Mouse (Mus musculus): ENCODE measurements around the gene Serinc5.

Gene Serinc5

DNA sequence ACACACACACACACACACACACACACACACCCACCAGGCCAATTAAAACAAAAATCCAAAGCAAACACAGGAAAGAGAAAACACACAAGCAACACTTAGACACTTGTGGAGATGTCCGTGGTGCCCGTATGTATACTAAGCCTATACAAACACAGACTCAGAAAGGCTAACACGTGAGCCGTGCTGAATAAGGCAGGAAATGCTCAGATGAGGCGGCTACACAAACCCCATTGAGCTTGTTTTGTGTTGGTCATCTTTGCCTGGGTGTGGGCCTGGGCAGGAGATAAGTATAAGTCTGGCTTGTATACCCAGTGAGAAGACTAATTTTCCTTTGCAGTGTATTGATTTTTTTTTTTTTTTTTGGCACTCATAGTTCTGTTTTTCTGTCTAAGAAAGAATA, 91.1 kb downstream of the Serinc5 start:
- no peak for DNase-seq (ENCODE audit: extremely low spot score, low read depth, low spot score)

DNA sequence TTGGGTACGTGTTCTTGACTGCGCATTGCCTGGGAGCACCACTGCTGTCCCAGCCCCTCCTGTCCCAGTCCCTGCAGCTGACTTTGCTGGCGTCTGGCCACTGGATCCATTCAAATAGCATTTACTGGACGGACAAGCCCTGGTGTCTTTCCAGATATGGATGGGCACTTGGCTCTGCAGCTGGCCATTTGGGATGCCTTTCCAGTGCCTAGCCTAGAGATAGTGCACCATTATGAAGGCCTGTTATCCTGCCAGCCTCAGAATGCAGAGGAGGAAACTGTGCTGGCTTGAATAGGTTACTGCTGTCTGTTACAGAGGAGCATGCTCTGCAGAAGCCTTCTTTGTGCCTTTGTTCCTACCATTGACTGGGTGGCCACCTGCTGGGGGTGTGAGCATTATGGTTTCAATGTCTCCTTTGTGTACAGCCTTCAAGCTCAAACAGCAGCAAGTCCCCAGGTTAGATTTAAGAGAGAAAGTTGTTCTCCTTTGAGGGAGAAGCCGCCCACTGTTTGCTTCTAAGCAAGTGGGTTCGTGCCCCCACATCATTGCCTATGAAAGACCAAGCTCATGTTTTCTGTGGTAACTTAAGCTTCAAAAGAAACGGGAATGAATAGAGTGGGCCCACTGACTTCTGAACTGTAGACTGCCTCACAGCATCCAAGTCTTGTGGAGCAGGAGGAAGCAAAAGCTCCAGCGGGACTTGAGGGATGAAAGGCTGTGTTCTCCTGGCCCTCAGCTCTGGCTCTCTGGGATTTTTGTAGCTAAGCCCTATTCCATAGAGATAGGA, 92.5 kb downstream of the Serinc5 start:
- no peak for DNase-seq (ENCODE audit: extremely low spot score, low read depth, low spot score)

DNA sequence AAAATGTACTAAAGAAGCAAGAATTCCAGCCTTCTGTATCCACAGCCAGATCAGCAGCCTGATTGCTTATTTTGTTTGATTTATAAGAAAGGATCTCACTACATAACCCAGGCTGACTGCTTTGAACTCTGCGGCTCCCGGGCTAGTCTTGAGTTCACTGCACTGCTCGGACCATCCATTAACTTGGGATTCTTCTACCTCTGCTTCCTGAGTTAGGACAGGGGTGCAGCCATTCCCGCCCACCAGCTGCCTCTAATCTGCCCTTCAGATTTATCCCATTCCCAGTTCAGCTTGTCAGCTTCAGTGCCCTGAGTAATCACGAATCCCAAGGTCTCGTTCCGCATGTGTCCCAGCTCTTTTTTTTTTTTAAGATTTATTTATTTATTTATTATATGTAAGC, 93.3 kb downstream of the Serinc5 start:
- DNase-seq (ENCODE audit: extremely low spot score, low read depth, low spot score), result no peak

DNA sequence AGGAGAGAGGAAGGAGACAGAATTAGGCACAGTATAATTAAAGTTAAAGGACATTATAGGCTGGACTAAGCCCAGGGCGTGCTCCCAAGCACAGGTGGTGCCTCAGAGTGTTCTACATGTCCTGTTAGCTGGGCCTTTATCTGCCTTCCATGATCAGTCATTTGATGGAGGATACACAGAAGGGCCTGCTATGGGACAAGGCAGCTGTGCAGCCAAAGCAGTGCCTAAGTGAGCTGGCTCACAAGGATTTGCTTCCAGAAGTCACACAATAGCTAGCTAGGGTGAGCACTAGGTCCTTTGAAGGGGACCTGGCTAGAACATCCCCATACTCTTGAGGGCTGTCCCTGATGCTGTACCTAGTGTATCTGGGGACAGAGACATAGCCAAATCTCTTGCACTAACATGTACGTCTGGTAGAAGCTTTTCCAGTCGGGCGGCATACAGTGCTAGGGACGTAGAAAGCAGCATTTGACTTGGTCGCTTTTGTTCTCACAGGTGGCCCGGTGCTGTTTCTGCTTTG, 94.2 kb downstream of the Serinc5 start:
- no peak for DNase-seq (ENCODE audit: extremely low spot score, low read depth, low spot score)

- no peak for DNase-seq (ENCODE audit: extremely low spot score, low read depth, low spot score)
Observed at GRCm38 (mm10) chr13:92706342-92707061, 95.6 kb downstream of the Serinc5 start.

GRCm38 (mm10) chr13:92707941-92708340, 97.0 kb downstream of the Serinc5 start:
- DNase-seq (ENCODE audit: extremely low spot score, low read depth, low spot score), result no peak

DNA sequence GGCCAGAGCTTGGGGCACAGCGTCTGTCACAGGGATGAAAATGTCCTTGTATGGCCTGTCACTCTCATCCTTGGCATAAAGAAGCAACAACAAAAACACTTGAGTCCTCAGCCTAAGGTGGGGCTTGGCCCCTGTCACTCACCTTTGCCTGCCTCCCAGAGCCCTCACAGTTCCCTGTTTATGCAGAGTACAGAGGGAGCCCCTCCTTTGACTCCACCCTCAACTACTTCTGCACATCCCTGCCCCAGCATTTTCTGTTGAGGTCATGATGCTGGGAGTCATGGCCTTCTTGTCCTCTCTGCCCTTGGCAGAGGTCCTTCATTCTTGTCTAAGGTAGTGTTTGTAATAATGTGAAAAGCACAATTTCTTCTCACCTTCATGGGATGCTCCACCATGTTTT, 97.6 kb downstream of the Serinc5 start:
- no peak for DNase-seq (ENCODE audit: extremely low spot score, low read depth, low spot score)

- DNase-seq (ENCODE audit: extremely low spot score, low read depth, low spot score), result no peak
Observed at GRCm38 (mm10) chr13:92709535-92709934, 98.6 kb downstream of the Serinc5 start.

- no peak for DNase-seq (ENCODE audit: extremely low spot score, low read depth, low spot score)
Observed at GRCm38 (mm10) chr13:92710361-92710760, 99.5 kb downstream of the Serinc5 start.

DNA sequence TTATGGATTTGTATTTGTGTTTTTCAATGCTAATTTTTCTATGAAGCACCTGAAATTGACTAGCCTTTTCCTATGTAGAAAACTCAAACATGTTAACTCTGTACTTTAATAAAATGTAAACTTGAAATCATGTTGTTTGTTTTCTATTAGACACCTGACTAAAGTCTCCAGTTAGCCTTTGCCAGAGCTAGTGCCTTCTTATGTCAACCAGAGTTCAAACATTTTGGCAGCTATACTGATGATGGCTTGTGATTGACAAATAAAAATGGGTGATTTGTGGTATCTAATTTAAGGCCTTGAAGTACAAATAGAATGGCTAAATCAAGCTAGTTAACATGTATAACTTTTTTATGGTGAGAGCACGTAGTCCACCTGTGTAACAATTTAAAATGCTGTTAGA, 100.9 kb downstream of the Serinc5 start:
- no peak for DNase-seq (ENCODE audit: extremely low spot score, low read depth, low spot score)

DNA sequence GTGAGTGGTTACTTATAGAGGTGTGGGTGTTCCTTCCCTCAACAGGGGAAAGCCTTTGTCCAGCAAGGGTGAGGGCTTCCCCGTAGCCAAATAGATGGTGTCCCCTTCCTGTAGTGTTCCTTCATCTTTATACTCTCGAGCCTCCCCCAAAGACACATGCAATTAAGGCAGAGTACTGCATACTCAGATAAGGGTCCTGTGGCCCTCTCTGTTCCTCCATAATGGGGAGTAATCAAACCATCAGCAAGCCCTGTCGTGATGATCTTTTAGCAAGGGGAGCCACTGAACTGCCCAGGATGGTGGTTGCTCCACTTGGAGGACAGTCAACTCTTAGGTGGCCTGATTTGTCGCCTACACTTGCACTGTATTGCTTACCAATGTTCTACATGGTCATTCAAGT, 101.7 kb downstream of the Serinc5 start:
- no peak for DNase-seq (ENCODE audit: extremely low spot score, low read depth, low spot score)

- DNase-seq (ENCODE audit: extremely low spot score, low read depth, low spot score), result no peak
Observed at GRCm38 (mm10) chr13:92717851-92718665, 107.2 kb downstream of the Serinc5 start.

DNA sequence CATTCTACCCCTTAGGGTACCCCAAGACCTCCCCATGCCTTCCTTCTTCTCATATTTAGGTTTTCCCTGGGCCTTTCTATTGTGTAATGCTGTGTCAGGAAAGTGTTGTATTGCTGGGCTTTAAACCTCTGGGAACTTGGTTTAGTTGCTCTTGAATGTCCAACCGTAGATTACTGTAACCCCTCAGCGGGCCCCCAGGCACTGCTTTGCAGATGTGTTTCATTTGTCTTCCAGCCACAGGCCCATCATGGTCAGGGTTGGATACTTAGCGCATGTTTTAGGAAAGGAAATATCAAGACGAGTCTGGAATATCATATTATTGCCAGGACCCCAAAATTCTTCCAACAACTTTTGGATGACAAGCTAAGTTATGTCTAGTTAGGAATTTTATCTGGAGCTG, 110.1 kb downstream of the Serinc5 start:
- DNase-seq (ENCODE audit: extremely low spot score, low read depth, low spot score), result no peak

GRCm38 (mm10) chr13:92722389-92722788, 111.5 kb downstream of the Serinc5 start:
- DNase-seq (ENCODE audit: extremely low spot score, low read depth, low spot score), result no peak

DNA sequence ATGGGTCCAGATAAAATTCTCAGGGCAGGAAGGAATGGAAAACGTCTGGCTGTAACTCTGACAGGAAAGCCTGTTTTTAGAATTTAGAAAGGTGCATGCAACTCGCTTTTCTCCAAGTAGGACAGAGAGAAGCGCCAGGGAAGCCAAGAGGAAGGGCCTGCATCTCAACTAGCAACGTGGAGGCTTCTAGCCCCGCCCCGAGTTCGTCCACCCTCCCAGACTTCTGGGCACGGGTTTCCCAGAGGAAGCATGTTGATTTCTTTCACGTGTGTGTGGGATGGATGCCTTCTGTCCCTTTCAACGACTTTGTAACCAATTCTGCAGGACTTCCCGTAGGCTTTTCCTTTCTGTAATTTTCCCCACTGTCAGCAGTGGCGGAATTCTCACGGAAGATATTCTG, 118.9 kb downstream of the Serinc5 start:
- DNase-seq (ENCODE audit: extremely low spot score, low read depth, low spot score), result no peak

GRCm38 (mm10) chr13:92731811-92732210, 120.9 kb downstream of the Serinc5 start:
- no peak for DNase-seq (ENCODE audit: extremely low spot score, low read depth, low spot score)

GRCm38 (mm10) chr13:92732836-92733235, 121.9 kb downstream of the Serinc5 start:
- DNase-seq (ENCODE audit: extremely low spot score, low read depth, low spot score), result no peak

- DNase-seq (ENCODE audit: extremely low spot score, low read depth, low spot score), result no peak
Observed at GRCm38 (mm10) chr13:92733252-92733651, 122.4 kb downstream of the Serinc5 start.

DNA sequence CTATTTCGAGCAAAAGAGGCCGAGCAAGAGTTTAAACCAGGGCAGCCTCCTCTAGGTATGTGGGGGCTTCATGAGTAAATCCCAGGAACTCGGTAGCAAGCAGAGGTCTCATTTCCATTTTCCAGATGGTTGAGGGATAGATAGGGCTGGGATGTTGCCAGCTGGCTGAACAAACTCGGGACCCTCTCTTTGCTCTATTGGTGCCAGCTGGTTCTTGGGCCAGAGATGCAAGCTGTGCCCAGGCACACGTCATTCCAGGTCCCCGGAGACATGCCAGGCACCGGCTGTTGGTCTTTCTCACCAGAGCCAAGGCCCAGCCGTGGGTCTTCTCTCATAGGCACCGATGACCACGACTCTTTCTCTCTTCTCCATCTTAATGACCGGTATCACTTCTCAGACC, 122.8 kb downstream of the Serinc5 start:
- DNase-seq (ENCODE audit: extremely low spot score, low read depth, low spot score), result no peak

- DNase-seq (ENCODE audit: extremely low spot score, low read depth, low spot score), result no peak
Observed at GRCm38 (mm10) chr13:92735693-92736092, 124.8 kb downstream of the Serinc5 start.

GRCm38 (mm10) chr13:92736516-92737300, 125.8 kb downstream of the Serinc5 start:
- no peak for DNase-seq (ENCODE audit: extremely low spot score, low read depth, low spot score)

Data from hindlimb bud, embryonic 11.5 days (tissue).